Mouse (Mus musculus) hindbrain, postnatal 0 days (tissue): ENCODE results near the gene Adamts6. TPM values are rescaled to one million over a fixed set of nuclear protein-coding genes. Genes with fewer than 3 reads are reported as not detected.

Experiments
- ATAC-seq: fragments of 200-750 bp; cut with Nextera tagmentation; 2 replicates; pipeline ENCODE4 v1.8.0; 2017; ENCODE audit warnings: mild to moderate bottlenecking, moderate TSS enrichment, moderate library complexity
- DNase-seq: peaks from one replicate; pipeline ENCODE4 v3.0.0-alpha.2; 2015; ENCODE audit warnings: low spot score
- H3K27ac ChIP-seq: fragments of 300-500 bp; sonication (generic); 2 replicates; pipeline ENCODE4 v1.5.1; 2014; ENCODE audit warnings: mild to moderate bottlenecking
- H3K27me3 ChIP-seq: fragments of 300-500 bp; sonication (generic); 2 replicates; pipeline ENCODE4 v1.6.1; 2014; ENCODE audit warnings: low read length, mixed read lengths; ENCODE audit not compliant: insufficient read depth
- H3K36me3 ChIP-seq: fragments of 300-500 bp; sonication (generic); 2 replicates; pipeline ENCODE4 v1.6.1; 2014; ENCODE audit warnings: low read length, mixed read lengths; ENCODE audit not compliant: insufficient read depth
- H3K4me1 ChIP-seq: fragments of 300-500 bp; sonication (generic); 2 replicates; pipeline ENCODE4 v1.6.1; 2014; ENCODE audit warnings: antibody characterized with exemption, low read length, mixed read lengths; ENCODE audit not compliant: insufficient read depth
- H3K4me2 ChIP-seq: fragments of 300-500 bp; sonication (generic); 2 replicates; pipeline ENCODE4 v1.6.1; 2014; ENCODE audit warnings: low read depth, mild to moderate bottlenecking, low read length, moderate library complexity, mixed read lengths
- H3K4me3 ChIP-seq: fragments of 300-500 bp; sonication (generic); 2 replicates; pipeline ENCODE4 v1.5.1; 2014; ENCODE audit warnings: low read length
- H3K9ac ChIP-seq: fragments of 300-500 bp; sonication (generic); replicated peaks from 2 replicates; pipeline ENCODE4 v1.6.1; 2014; ENCODE audit warnings: mild to moderate bottlenecking, low read length, moderate library complexity, mixed read lengths
- H3K9me3 ChIP-seq: fragments of 300-500 bp; sonication (generic); 2 replicates; pipeline ENCODE4 v1.6.1; 2016; ENCODE audit warnings: low read length, mixed read lengths
- CTCF ChIP-seq: IDR thresholded peaks from 2 replicates; pipeline ENCODE4 v1.5.1; 2016; ENCODE audit warnings: antibody characterized with exemption, control low read depth, low read depth
- WGBS: fragments of 180-500 bp; shearing (Covaris S2); extraction: QIAGEN DNeasy Blood & Tissue Kit; methylation state at CpG from one replicate; pipeline ENCODE4 v1.1.7; 2014; 5-methylcytosine and 5-hydroxymethylcytosine counted together
- polyA plus RNA-seq: library from polyadenylated mRNA; unstranded; fragments of >200 nt; fragmentation: Nextera tagmentation; extraction: Ambion mirVana; gene quantifications from 2 replicates; pipeline ENCODE4 v1.2.1, GENCODE M21; 2015
- total RNA-seq: library from RNA; depleted of rRNA; stranded (reverse); fragments of >200 nt; gene quantifications from 2 replicates; pipeline ENCODE4 v1.2.3, GENCODE M21; 2014

Gene Adamts6
- total and polyA plus RNA-seq, 2 experiments from 2014 or later = 1.1 to 8.9 TPM

GRCm38 (mm10) chr13:104499116-104500040 is 211.7 kb downstream of the Adamts6 start:
- Histone ChIP-seq H3K4me2 (no peak overlapping the region), H3K36me3 (no peaks in the 10 kb centered on the region), H3K27ac (no peak overlapping the region), H3K4me1 (no peaks in the 10 kb centered on the region), H3K9me3 (no peaks in the 10 kb centered on the region), H3K27me3 (no peaks in the 10 kb centered on the region), H3K9ac (no peak overlapping the region), H3K4me3 (no peak overlapping the region)
- ATAC-seq (peak; percentile 93), DNase-seq (peak; percentile 69)
- TF ChIP-seq CTCF = no peak
- WGBS = 51% methylated on average over 9 of the region's 9 CpGs

GRCm38 (mm10) chr13:104502406-104502805 is 214.8 kb downstream of the Adamts6 start:
- no peak overlapping the region for H3K9ac ChIP-seq
- ATAC-seq = no peak
- 93% methylated on average over 7 of the region's 7 CpGs for WGBS

GRCm38 (mm10) chr13:104504043-104504442 is 216.4 kb downstream of the Adamts6 start:
- Histone ChIP-seq H3K9me3 (no peaks in the 10 kb centered on the region), H3K4me3 (no peak overlapping the region), H3K4me1 (no peaks in the 10 kb centered on the region), H3K27me3 (no peaks in the 10 kb centered on the region), H3K4me2 (no peak overlapping the region), H3K36me3 (no peaks in the 10 kb centered on the region), H3K27ac (no peak overlapping the region), H3K9ac (no peak overlapping the region)
- no peak for TF ChIP-seq CTCF
- 90% methylated on average over 1 of the region's 1 CpGs for WGBS
- no peak for ATAC-seq
- DNase-seq = no peak

More at GRCm38 (mm10) chr13:104502406-104502805, 214.8 kb downstream of the Adamts6 start:
- no peak for TF ChIP-seq CTCF
- no peak for DNase-seq
- H3K27me3 ChIP-seq = no peaks in the 10 kb centered on the region
- no peaks in the 10 kb centered on the region for H3K9me3 ChIP-seq
- no peaks in the 10 kb centered on the region for H3K36me3 ChIP-seq
- no peak overlapping the region for H3K4me3 ChIP-seq
- H3K27ac ChIP-seq = no peak overlapping the region
- H3K4me1 ChIP-seq = no peaks in the 10 kb centered on the region
- no peak overlapping the region for H3K4me2 ChIP-seq

- 81% methylated on average over 6 of the region's 6 CpGs for WGBS
- no peak for DNase-seq
- no peak for TF ChIP-seq CTCF
- Histone ChIP-seq H3K4me3 (no peak overlapping the region), H3K36me3 (no peaks in the 10 kb centered on the region), H3K4me2 (no peak overlapping the region), H3K9me3 (no peaks in the 10 kb centered on the region), H3K27me3 (no peaks in the 10 kb centered on the region), H3K27ac (no peak overlapping the region), H3K4me1 (0 out of 2 replicates have a peak, but pooled peaks cover 3% of the 10 kb centered on the region), H3K9ac (no peak overlapping the region)
- no peak for ATAC-seq
Observed at GRCm38 (mm10) chr13:104506165-104506875, 218.7 kb downstream of the Adamts6 start.

- no peak overlapping the region for H3K9ac ChIP-seq
- WGBS = 91% methylated on average over 6 of the region's 6 CpGs
- H3K27me3 ChIP-seq = no peaks in the 10 kb centered on the region
- no peak for DNase-seq
- H3K4me3 ChIP-seq = no peak overlapping the region
- no peaks in the 10 kb centered on the region for H3K9me3 ChIP-seq
- no peak for TF ChIP-seq CTCF
- no peak for ATAC-seq
- no peak overlapping the region for H3K27ac ChIP-seq
- H3K4me2 ChIP-seq = no peak overlapping the region
- H3K36me3 ChIP-seq = no peaks in the 10 kb centered on the region
- 0 out of 2 replicates have a peak, but pooled peaks cover 3% of the 10 kb centered on the region for H3K4me1 ChIP-seq
Observed at GRCm38 (mm10) chr13:104507671-104508070, 220.0 kb downstream of the Adamts6 start.

GRCm38 (mm10) chr13:104509561-104510493 is 222.2 kb downstream of the Adamts6 start:
- H3K4me2 ChIP-seq = peak overlapping the region; percentile 39
- WGBS = 49% methylated on average over 26 of the region's 26 CpGs
- H3K9ac ChIP-seq = no peak overlapping the region
- ATAC-seq (peak; percentile 78), DNase-seq (peak; percentile 53)
- peak overlapping the region; percentile 63 for H3K27ac ChIP-seq
- no peaks in the 10 kb centered on the region for H3K27me3 ChIP-seq
- no peaks in the 10 kb centered on the region for H3K9me3 ChIP-seq
- H3K4me3 ChIP-seq = no peak overlapping the region
- peak; percentile 33; the same call in 1 of the 2 replicates for TF ChIP-seq CTCF
- 0 out of 2 replicates have a peak, but pooled peaks cover 3% of the 10 kb centered on the region for H3K4me1 ChIP-seq
- H3K36me3 ChIP-seq = no peaks in the 10 kb centered on the region
